Mouse (Mus musculus) thymus, adult 2 months (tissue): ENCODE results near the gene Fgfr2. TPM values are rescaled to one million over a fixed set of nuclear protein-coding genes. Genes with fewer than 3 reads are reported as not detected.

Source experiments
- DNase-seq: peaks from one replicate; pipeline ENCODE4 v3.0.0; 2021
- H3K27ac ChIP-seq: fragments of 200-500 bp; 2 replicates; pipeline ENCODE4 v1.5.1; 2012; ENCODE audit warnings: low read length, control low read depth; ENCODE audit not compliant: control insufficient read depth, insufficient read depth
- H3K27me3 ChIP-seq: fragments of 200-500 bp; 2 replicates; pipeline ENCODE4 v1.6.1; 2012; ENCODE audit warnings: mild to moderate bottlenecking, low read length, moderate library complexity, mixed read lengths; ENCODE audit not compliant: control insufficient read depth, insufficient read depth
- H3K36me3 ChIP-seq: fragments of 200-500 bp; 2 replicates; pipeline ENCODE4 v1.6.1; 2012; ENCODE audit warnings: mild to moderate bottlenecking, low read length, moderate library complexity; ENCODE audit not compliant: control insufficient read depth, insufficient read depth
- H3K4me1 ChIP-seq: fragments of 200-500 bp; replicated peaks from 2 replicates; pipeline ENCODE4 v1.6.1; 2012; ENCODE audit warnings: low read length; ENCODE audit not compliant: control insufficient read depth, insufficient read depth
- H3K4me3 ChIP-seq: fragments of 200-500 bp; 2 replicates; pipeline ENCODE4 v1.5.1; 2012; ENCODE audit warnings: mild to moderate bottlenecking, low read length, control low read depth, moderate library complexity; ENCODE audit not compliant: control insufficient read depth, insufficient read depth
- CTCF ChIP-seq: fragments of 200-500 bp; IDR thresholded peaks from 2 replicates; pipeline ENCODE4 v1.5.1; 2012; ENCODE audit warnings: mild to moderate bottlenecking, control low read depth, low read length, moderate library complexity, borderline replicate concordance; ENCODE audit not compliant: control insufficient read depth, poor library complexity, insufficient read depth; ENCODE audit errors: extremely low read depth
- POLR2A ChIP-seq: fragments of 200-500 bp; IDR thresholded peaks from 2 replicates; pipeline ENCODE4 v1.6.1; 2012; ENCODE audit warnings: mild to moderate bottlenecking, low read length, control low read depth, moderate library complexity; ENCODE audit not compliant: control insufficient read depth, poor library complexity, insufficient read depth; ENCODE audit errors: extremely low read depth
- WGBS: fragments of 180-500 bp; shearing (Covaris S2); methylation state at CpG from one replicate; pipeline ENCODE4 v1.1.7; 2018; 5-methylcytosine and 5-hydroxymethylcytosine counted together
- polyA plus RNA-seq: library from polyadenylated mRNA; depleted of rRNA; stranded (reverse); fragments of >200 nt; gene quantifications from 2 replicates; pipeline ENCODE4 v1.2.3, GENCODE M21; 2012

Gene Fgfr2
- polyA plus RNA-seq, 1 experiment = 12.1 TPM

- H3K36me3 ChIP-seq = peaks cover 13% of the 10 kb centered on the region
- no peaks in the 10 kb centered on the region for H3K27me3 ChIP-seq
- no peak overlapping the region for H3K4me3 ChIP-seq
- WGBS = 82% methylated on average over 4 of the region's 4 CpGs
- no peak for DNase-seq
- no peak for TF ChIP-seq CTCF
- no peak for TF ChIP-seq POLR2A
- no peak overlapping the region for H3K27ac ChIP-seq
- peaks cover 3% of the 10 kb centered on the region; the same call in 1 of the 2 replicates for H3K4me1 ChIP-seq
Measured at GRCm38 (mm10) chr7:132555911-132556310, 567.2 kb downstream of the Fgfr2 start.

GRCm38 (mm10) chr7:132554091-132554490 is 569.1 kb downstream of the Fgfr2 start:
- no peaks in the 10 kb centered on the region for H3K27me3 ChIP-seq
- H3K36me3 ChIP-seq = peaks cover 8% of the 10 kb centered on the region; the same call in 1 of the 2 replicates
- TF ChIP-seq POLR2A (no peak), CTCF (no peak)
- H3K4me3 ChIP-seq = no peak overlapping the region
- no peak overlapping the region for H3K27ac ChIP-seq
- no peak for DNase-seq
- peaks cover 3% of the 10 kb centered on the region; the same call in 1 of the 2 replicates for H3K4me1 ChIP-seq
- WGBS = 70% methylated on average over 2 of the region's 2 CpGs

DNA sequence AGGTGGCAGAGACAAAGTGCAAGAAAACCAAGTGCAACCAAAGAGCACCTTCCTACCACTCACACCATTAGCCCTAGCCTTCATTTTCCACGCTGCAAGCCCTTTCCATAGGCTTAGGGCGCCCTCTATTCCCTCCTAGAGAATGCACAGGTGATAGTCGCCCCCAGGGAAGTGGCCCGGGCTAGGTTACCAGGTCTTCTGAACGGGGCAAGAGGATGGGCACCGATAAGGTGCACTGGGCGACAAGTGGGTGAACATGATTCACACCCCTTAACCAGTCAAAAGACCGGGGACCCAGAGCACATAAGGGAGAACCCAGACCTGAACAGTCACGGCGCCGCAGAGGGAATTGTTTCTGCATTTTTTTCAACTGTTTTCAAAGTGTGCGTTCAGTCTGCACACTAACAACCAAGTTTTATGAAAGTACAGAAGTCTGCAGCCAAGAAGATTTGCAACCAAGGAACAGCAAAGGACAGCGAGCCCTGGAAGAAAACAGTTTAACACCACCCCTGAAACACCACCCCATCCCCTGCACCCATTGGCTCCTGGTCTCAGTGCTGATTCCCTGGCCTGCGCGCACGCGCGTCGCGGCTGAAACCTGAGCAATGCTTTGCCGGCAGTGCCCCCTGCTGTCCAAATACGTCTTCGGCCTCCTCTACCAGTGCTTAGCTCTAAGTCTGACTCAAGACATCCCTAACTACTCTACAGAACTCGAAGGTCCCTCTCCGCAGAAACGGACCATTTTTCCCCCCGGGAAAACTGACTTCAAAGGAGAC is 571.6 kb downstream of the Fgfr2 start:
- H3K27ac ChIP-seq = peak overlapping the region; percentile 3; the same call in 1 of the 2 replicates
- no peaks in the 10 kb centered on the region for H3K36me3 ChIP-seq
- 2% methylated on average over 27 of the region's 27 CpGs for WGBS
- peak overlapping the region; percentile 50 for H3K4me3 ChIP-seq
- peak; percentile 96 for DNase-seq
- no peaks in the 10 kb centered on the region; the same call in 1 of the 2 replicates for H3K4me1 ChIP-seq
- no peaks in the 10 kb centered on the region for H3K27me3 ChIP-seq
- TF ChIP-seq POLR2A (no peak), CTCF (peak; percentile 96)

GRCm38 (mm10) chr7:132547126-132547525 is 576.0 kb downstream of the Fgfr2 start:
- H3K27ac ChIP-seq = no peak overlapping the region
- no peaks in the 10 kb centered on the region for H3K36me3 ChIP-seq
- WGBS = 76% methylated on average over 3 of the region's 3 CpGs
- no peak for TF ChIP-seq POLR2A
- no peak for TF ChIP-seq CTCF
- no peaks in the 10 kb centered on the region for H3K27me3 ChIP-seq
- no peak overlapping the region for H3K4me3 ChIP-seq
- no peak for DNase-seq
- no peaks in the 10 kb centered on the region; the same call in 1 of the 2 replicates for H3K4me1 ChIP-seq

- no peaks in the 10 kb centered on the region for H3K4me1 ChIP-seq
- 58% methylated on average over 4 of the region's 4 CpGs for WGBS
- TF ChIP-seq CTCF (no peak), POLR2A (no peak)
- no peak overlapping the region for H3K27ac ChIP-seq
- no peaks in the 10 kb centered on the region for H3K36me3 ChIP-seq
- no peaks in the 10 kb centered on the region for H3K27me3 ChIP-seq
- no peak overlapping the region for H3K4me3 ChIP-seq
- DNase-seq = no peak
Measured at GRCm38 (mm10) chr7:132542427-132542826, 580.7 kb downstream of the Fgfr2 start.

DNA sequence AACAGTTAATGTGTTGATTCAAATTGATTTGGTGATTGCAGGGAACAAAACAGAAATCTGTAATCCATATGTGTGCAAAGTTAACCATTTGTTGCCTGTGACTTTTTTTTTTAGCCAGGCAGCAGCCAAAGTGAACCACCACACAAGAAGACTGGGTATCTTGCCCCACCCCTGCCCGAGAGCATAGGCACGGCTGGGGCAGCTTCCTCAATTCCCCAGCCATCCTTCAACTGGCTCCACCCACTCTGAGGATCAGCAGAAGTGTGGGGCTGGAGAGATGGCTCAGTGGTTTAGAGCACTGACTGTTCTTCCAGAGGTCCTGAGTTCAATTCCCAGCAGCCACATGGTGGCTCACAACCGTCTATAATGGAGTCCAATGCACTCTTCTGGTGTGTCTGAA is 581.6 kb downstream of the Fgfr2 start:
- Histone ChIP-seq H3K4me1 (no peaks in the 10 kb centered on the region), H3K27me3 (no peaks in the 10 kb centered on the region), H3K27ac (no peak overlapping the region), H3K4me3 (no peak overlapping the region), H3K36me3 (no peaks in the 10 kb centered on the region)
- no peak for DNase-seq
- no peak for TF ChIP-seq CTCF
- TF ChIP-seq POLR2A = no peak
- WGBS = 32% methylated on average over 3 of the region's 3 CpGs
